Mouse (Mus musculus): Measurements from ENCODE around the gene Rap2a.

DNA sequence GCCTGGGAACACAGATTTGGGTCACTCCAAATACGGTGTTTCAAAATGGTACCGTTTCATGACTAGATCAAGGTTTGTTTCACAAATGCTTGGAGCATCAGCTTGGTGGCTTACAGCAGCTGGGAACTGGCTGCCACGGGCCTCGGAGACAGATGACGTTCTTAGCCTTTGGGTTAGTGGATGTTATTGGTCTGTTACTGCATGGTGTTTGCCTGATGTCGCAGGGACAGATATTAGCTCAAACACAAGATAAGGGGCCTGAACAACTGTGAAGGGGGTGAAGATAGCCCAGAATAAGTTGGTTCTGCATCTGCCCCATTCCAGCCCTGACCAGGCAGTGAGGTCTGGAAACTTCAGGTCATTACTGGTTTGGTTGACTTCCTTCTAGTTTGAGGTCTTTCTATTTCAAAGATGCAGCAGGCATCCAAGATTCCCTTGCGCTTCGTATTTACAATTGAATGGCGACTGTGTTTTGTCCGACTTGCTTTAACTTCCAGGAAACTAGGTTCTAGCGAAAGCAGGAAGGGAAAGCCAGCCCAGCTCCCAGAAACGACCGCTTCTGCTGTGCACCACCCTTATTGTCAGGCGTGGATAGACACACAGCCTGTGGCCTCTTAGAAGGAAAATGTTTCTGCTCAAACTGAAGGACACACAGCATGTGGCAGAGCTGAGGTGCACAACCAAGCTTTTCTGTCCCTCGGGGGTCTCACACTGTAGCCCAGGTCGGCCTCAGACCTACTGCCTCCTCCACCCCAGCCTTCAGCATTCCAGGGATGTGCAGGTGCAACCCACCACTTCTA lies 30.5 kb downstream of the Rap2a start:
- TF ChIP-seq CTCF (conservative IDR thresholded peaks at IDR 0.05; ENCODE audit: low read length) = no peak
- TF ChIP-seq NANOG (IDR thresholded peaks at IDR 0.05; ENCODE audit: borderline replicate concordance, low read length) = no peak
- TF ChIP-seq POU5F1 (IDR thresholded peaks at IDR 0.05; ENCODE audit: borderline replicate concordance, low read length) = no peak

Data from E14TG2a.4 (cell line).